Mouse (Mus musculus) central nervous system, embryonic 14 days (tissue): ENCODE measurements around the gene Rtkn. TPM values are rescaled to one million over a fixed set of nuclear protein-coding genes. Genes with fewer than 3 reads are reported as not detected.

Source experiments
- polyA plus RNA-seq: library from polyadenylated mRNA; depleted of rRNA; stranded (reverse); fragments of >200 nt; gene quantifications from 2 replicates; pipeline ENCODE4 v1.2.3, GENCODE M21; 2012; rRNA removed

Gene Rtkn
- polyA plus RNA-seq: 31.1 and 51.8 TPM in 2 replicates

DNA sequence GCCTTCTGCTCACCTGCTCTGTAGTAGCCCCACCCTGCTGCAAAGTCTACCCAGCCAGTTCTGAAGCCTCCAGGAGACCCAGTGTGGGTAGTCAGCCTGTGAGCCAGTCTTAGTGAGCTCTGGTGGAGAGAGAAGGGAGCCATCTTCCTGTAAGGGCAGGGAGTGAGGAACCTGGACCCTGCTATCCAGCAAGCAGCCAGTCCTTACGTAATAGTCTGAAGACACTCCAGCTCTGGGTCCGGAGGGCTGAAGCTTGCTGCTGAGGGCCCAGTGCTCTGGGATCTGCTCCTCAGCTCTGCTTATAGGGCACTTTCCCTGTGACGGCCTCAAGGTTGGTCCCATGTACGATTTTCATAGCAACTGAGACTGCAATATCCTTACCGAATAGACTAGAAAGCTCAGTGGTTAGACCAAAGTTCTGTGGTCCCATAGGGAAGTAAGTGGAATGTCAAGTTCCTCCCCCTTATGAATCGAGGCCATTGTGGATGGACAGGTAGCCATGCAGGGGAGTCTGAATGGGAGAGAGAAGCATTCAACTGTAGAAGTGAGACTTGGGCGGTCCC is at the start of gene Rtkn:
Gene Rtkn (plus strand): TSS at position 513 of the 563 bp plus-strand sequence.

GRCm38 (mm10) chr6:83086121-83087035 is 48.9 kb upstream of the Rtkn start, which contains the start of gene Lbx2:
Gene Lbx2, plus strand, starts transcription at chr6:83086367.

DNA sequence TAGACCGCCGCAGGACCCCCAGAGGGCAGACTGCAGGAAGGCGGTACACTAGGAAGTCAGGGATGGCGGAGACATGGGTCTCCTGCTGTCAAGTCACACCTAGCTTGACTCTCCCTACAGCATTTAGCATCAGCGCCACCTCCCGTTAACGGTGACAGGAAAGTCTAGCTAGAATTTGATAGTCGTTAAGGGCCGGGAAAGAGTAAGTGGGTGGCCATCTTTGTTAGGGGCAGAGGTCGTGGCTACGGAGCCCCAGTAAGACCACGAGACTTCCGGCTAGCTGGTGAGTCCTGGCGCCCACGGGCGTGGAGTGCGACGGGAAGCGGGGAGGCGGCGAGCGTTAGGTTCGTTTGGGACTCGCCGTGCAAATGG is 34.0 kb upstream of the Rtkn start, which contains the start of the genes Ccdc142 and Gm42688:
Gene Ccdc142 (plus strand): TSS at position 286 of the 372 bp plus-strand sequence.
Gene Gm42688 (plus strand): TSS at position 302 of the 372 bp plus-strand sequence.

GRCm38 (mm10) chr6:83108762-83109668 is 26.2 kb upstream of the Rtkn start, which contains the start of gene Mrpl53:
Gene Mrpl53, plus strand, starts transcription at chr6:83109040.

DNA sequence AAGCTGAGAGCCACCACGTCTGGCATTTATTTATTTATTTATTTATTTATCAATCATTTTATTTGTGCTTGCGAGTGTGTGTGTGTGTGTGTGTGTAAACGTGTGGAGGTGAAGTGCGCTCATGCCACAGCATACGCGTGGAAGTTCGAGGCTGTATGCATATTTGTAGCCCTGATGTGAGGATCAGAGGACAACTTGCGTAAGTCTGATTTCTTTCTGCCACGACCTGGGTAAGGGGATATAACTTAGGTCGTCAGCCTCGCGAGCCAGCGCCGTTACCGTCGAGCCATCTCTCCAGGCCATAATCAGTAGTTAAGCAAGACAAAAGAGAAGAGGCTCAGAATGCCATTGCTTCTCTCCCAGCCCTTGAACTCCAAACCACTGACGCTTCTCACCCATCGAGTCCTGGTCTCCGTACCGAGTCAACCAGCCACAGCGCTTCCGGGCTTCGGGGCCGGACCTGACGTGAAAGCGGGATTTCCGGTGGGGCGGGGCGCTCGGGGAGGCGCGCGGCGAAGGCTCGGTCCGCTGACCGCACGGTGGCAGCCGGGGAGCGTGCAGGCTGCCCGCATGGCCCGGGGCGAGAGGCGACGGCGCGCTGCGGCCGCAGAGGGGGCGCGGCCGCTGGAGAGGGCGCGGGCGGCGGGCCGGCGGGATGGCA is 20.1 kb upstream of the Rtkn start, which contains the start of gene Mogs:
Gene Mogs (plus strand): TSS at position 486 of the 661 bp plus-strand sequence.

GRCm38 (mm10) chr6:83120930-83121862 is 14.1 kb upstream of the Rtkn start, which contains the start of gene Wbp1:
Gene Wbp1, minus strand, starts transcription at chr6:83121559.

DNA sequence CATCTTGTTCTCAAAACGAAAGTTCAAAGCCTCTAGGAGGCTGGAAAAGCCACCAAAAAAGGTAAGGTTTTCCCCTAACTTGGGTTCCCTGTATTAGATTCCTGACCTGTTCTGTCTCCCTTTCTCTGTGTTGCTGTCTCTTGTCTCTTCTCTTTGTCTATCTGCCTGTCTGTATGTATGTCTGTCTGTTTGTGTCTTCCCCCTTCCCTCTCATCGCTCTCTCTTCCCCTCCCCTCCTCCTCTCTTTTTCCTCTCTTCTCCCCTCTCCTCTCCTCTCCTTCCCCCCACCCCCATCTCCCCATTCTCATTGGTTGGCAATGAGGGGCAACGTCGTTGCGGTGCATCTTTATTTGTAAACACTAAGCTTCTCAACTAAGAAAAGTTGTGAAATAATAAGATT is 9.9 kb upstream of the Rtkn start, which contains the start of gene Ino80b:
Gene Ino80b (minus strand): TSS at position 101 of the 400 bp plus-strand sequence.

DNA sequence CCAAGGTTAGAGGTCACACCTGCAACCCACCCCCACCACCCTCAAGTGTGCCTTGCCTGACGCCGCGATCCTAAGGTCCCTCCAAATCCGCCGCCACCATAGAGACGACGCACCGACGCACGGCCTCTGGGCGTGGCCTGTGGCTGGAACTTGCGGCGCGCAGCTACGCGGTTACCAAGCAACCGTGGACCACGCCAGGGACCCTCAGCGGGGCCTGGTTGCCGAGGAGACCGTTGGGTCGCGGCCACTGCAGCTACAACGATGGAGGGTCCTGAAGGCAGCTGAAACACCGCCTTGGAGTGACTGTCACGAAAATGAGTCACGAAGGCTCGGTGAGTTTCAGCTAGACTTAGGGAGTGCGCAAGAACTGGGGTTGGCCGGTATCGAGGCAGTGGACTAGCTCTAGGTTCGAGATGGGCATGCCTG is 21.0 kb downstream of the Rtkn start, which contains the start of the genes Wdr54 and 1700003E16Rik:
Gene Wdr54 (minus strand): TSS at position 139 of the 426 bp plus-strand sequence.
Gene 1700003E16Rik (plus strand): TSS at position 146 of the 426 bp plus-strand sequence.

DNA sequence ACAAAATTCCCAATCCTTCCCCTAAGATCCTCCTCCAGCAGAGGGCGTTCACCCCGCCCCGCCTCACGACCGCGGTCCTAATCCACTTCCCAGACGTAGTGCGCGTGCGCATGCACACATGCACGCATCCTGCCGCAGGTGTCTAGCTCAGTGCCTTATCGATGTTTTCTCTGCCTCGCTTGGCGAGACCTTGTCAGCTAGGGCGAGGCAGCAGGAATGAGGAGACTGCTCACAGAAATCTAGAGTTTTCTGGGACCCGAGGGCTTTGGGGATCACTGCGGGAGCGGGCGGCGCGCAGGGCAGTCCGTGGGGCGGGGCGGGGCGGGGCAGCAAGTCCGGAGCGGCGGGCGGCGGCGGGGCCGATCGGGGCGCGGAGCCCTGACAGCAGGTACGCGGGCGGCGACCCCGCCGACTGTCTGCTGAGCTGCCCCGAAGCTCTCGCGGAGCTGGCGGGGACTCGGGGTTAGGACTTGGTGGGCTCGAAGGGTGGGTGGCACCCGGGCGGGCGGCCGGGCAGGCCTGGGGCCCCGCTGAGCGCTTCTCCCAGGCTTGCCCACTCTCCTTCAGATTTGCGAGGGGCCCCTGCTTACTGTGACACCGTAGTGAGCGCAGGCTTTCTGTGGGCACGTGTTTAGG is 30.5 kb downstream of the Rtkn start, which contains the start of gene Dctn1:
Gene Dctn1 (plus strand): TSS at position 314 of the 636 bp plus-strand sequence.

Other genes starting within 250 kb of the Rtkn start
- 17.5 and 21.0 TPM in 2 replicates for gene Sema4f, start 195.7 kb upstream of the Rtkn start, polyA plus RNA-seq
- gene M1ap, start 188.6 kb upstream of the Rtkn start, polyA plus RNA-seq: 0.12 and 0.28 TPM in 2 replicates
- gene Dok1, start 102.0 kb upstream of the Rtkn start, polyA plus RNA-seq: 3.2 and 7.1 TPM in 2 replicates
- gene Loxl3, start 101.3 kb upstream of the Rtkn start, polyA plus RNA-seq: 8.4 and 18.4 TPM in 2 replicates
- 306 and 308 TPM in 2 replicates for gene Aup1, start 80.9 kb upstream of the Rtkn start, polyA plus RNA-seq
- gene Htra2, start 80.2 kb upstream of the Rtkn start, polyA plus RNA-seq: 83.5 and 85.6 TPM in 2 replicates
- gene Dqx1, start 77.6 kb upstream of the Rtkn start, polyA plus RNA-seq: 1.4 and 1.5 TPM in 2 replicates
- gene Tlx2, start 65.2 kb upstream of the Rtkn start, polyA plus RNA-seq: 0.28 and 3.1 TPM in 2 replicates
- 62.5 and 64.1 TPM in 2 replicates for gene Pcgf1, start 57.6 kb upstream of the Rtkn start, polyA plus RNA-seq
- 0.46 and 0.70 TPM in 2 replicates for gene Lbx2, start 49.1 kb upstream of the Rtkn start, polyA plus RNA-seq
- 8.7 and 9.8 TPM in 2 replicates for gene Ccdc142, start 33.9 kb upstream of the Rtkn start, polyA plus RNA-seq
- 9.4 and 10.1 TPM in 2 replicates for gene Gm42688, start 33.8 kb upstream of the Rtkn start, polyA plus RNA-seq
- gene Mrpl53, start 26.4 kb upstream of the Rtkn start, polyA plus RNA-seq: 114 and 124 TPM in 2 replicates
- 51.7 and 54.5 TPM in 2 replicates for gene Mogs, start 20.0 kb upstream of the Rtkn start, polyA plus RNA-seq
- 283 and 344 TPM in 2 replicates for gene Wbp1, start 13.9 kb upstream of the Rtkn start, polyA plus RNA-seq
- 44.4 and 48.3 TPM in 2 replicates for gene Ino80b, start 10.0 kb upstream of the Rtkn start, polyA plus RNA-seq
- gene Wdr54, start 20.9 kb downstream of the Rtkn start, polyA plus RNA-seq: 22.1 and 23.0 TPM in 2 replicates
- gene 1700003E16Rik, start 20.9 kb downstream of the Rtkn start, polyA plus RNA-seq: 2.3 and 2.5 TPM in 2 replicates
- gene Dctn1, start 30.5 kb downstream of the Rtkn start, polyA plus RNA-seq: 202 and 214 TPM in 2 replicates
- 3.4 and 4.1 TPM in 2 replicates for gene Slc4a5, start 84.4 kb downstream of the Rtkn start, polyA plus RNA-seq
- gene Mthfd2, start 190.4 kb downstream of the Rtkn start, polyA plus RNA-seq: 18.8 and 20.9 TPM in 2 replicates
- 28.4 and 29.6 TPM in 2 replicates for gene Mob1a, start 190.6 kb downstream of the Rtkn start, polyA plus RNA-seq
- gene Bola3, start 213.7 kb downstream of the Rtkn start, polyA plus RNA-seq: 35.8 and 40.1 TPM in 2 replicates